Mouse (Mus musculus) MEL (cell line): ENCODE results near the gene Cltb. TPM values are rescaled to one million over a fixed set of nuclear protein-coding genes. Genes with fewer than 3 reads are reported as not detected.

Experiments
- DNase-seq: peaks from one replicate; pipeline ENCODE4 v3.0.0; 2011; ENCODE audit warnings: low read depth, low spot score
- H3K27ac ChIP-seq: 2 replicates; pipeline ENCODE4 v1.5.1; 2012; ENCODE audit warnings: low read depth, mild to moderate bottlenecking, control low read depth, low read length, moderate library complexity; ENCODE audit not compliant: control insufficient read depth
- H3K27me3 ChIP-seq, 2 experiments: fragments of 150-350 bp in 1 of 2; sonication (generic) in 1 of 2; 2 replicates each; pipeline ENCODE4 v1.6.1; 2012; ENCODE audit warnings: low read length in 2 of 2, mild to moderate bottlenecking in 2 of 2, improper control_type of control experiment in 1 of 2, moderate library complexity in 1 of 2; ENCODE audit not compliant: insufficient read depth in 2 of 2, control insufficient read depth in 1 of 2
- H3K36me3 ChIP-seq, 2 experiments: 2 replicates each; pipeline ENCODE4 v1.6.1; 2012 to 2014; ENCODE audit warnings: low read length in 2 of 2, improper control_type of control experiment in 1 of 2, inconsistent platforms in 1 of 2, mild to moderate bottlenecking in 1 of 2; ENCODE audit not compliant: insufficient read depth in 2 of 2, control insufficient read depth in 1 of 2
- H3K4me1 ChIP-seq, 2 experiments: fragments of 150-350 bp in 1 of 2; sonication (generic) in 1 of 2; 2 replicates each; pipeline ENCODE4 v1.6.1; 2012; ENCODE audit warnings: low read length in 2 of 2, improper control_type of control experiment in 1 of 2, mild to moderate bottlenecking in 1 of 2; ENCODE audit not compliant: insufficient read depth in 2 of 2, control insufficient read depth in 1 of 2
- H3K4me3 ChIP-seq, 2 experiments: fragments of 150-350 bp in 1 of 2; sonication (generic) in 1 of 2; 2 replicates each; pipeline ENCODE4 v1.5.1; 2012; ENCODE audit warnings: low read depth in 2 of 2, low read length in 2 of 2, mild to moderate bottlenecking in 2 of 2, moderate library complexity in 2 of 2, control low read depth in 1 of 2, improper control_type of control experiment in 1 of 2; ENCODE audit not compliant: control insufficient read depth in 1 of 2, insufficient read depth in 1 of 2
- H3K79me2 ChIP-seq: 2 replicates; pipeline ENCODE4 v1.6.1; 2012; ENCODE audit warnings: mild to moderate bottlenecking, low read length, moderate library complexity; ENCODE audit not compliant: control insufficient read depth, poor library complexity, insufficient read depth
- H3K9ac ChIP-seq: 2 replicates; pipeline ENCODE4 v1.6.1; 2012; ENCODE audit warnings: low read depth, mild to moderate bottlenecking, control low read depth, low read length, moderate library complexity; ENCODE audit not compliant: control insufficient read depth, poor library complexity, severe bottlenecking
- H3K9me3 ChIP-seq: fragments of 150-350 bp; sonication (generic); replicated peaks from 2 replicates; pipeline ENCODE4 v1.6.1; 2012; ENCODE audit warnings: mild to moderate bottlenecking, low read length, improper control_type of control experiment, moderate library complexity; ENCODE audit not compliant: insufficient read depth
- BHLHE40 ChIP-seq: IDR thresholded peaks from 2 replicates; pipeline ENCODE4 v1.6.1; 2012; ENCODE audit warnings: low read depth, mild to moderate bottlenecking, inconsistent platforms, low read length, improper control_type of control experiment, borderline replicate concordance
- CHD1 ChIP-seq: IDR thresholded peaks from 2 replicates; pipeline ENCODE4 v1.6.1; 2012; ENCODE audit warnings: low read depth, mild to moderate bottlenecking, inconsistent platforms, low read length, improper control_type of control experiment
- CHD2 ChIP-seq: IDR thresholded peaks from 2 replicates; pipeline ENCODE4 v1.6.1; 2011; ENCODE audit warnings: low read length, improper control_type of control experiment
- CTCF ChIP-seq, 3 experiments: IDR thresholded peaks in 2 of 3; conservative IDR thresholded peaks in 1 of 3; 2 replicates each; pipeline ENCODE4 v1.5.1; 2011 to 2012; ENCODE audit warnings: low read length in 3 of 3, low read depth in 2 of 3, mild to moderate bottlenecking in 2 of 3, improper control_type of control experiment in 1 of 3, inconsistent platforms in 1 of 3, mixed read lengths in 1 of 3, moderate library complexity in 1 of 3; ENCODE audit not compliant: control insufficient read depth in 1 of 3, insufficient read depth in 1 of 3, poor library complexity in 1 of 3, severe bottlenecking in 1 of 3
- E2F4 ChIP-seq: IDR thresholded peaks from 2 replicates; pipeline ENCODE4 v1.6.1; 2011; ENCODE audit warnings: low read depth, low read length, improper control_type of control experiment, borderline replicate concordance
- ELF1 ChIP-seq: IDR thresholded peaks from 2 replicates; pipeline ENCODE4 v1.6.1; 2014; ENCODE audit warnings: low read depth, mild to moderate bottlenecking, inconsistent platforms, low read length, improper control_type of control experiment, moderate library complexity
- EP300 ChIP-seq, 2 experiments: IDR thresholded peaks; 2 replicates each; pipeline ENCODE4 v1.6.1; 2011; ENCODE audit warnings: improper control_type of control experiment in 2 of 2, low read length in 2 of 2, low read depth in 1 of 2, mild to moderate bottlenecking in 1 of 2
- ETS1 ChIP-seq: IDR thresholded peaks from 2 replicates; pipeline ENCODE4 v1.6.1; 2012; ENCODE audit warnings: low read depth, mild to moderate bottlenecking, inconsistent platforms, low read length, improper control_type of control experiment, moderate library complexity
- GABPA ChIP-seq: IDR thresholded peaks from 2 replicates; pipeline ENCODE4 v1.6.1; 2012; ENCODE audit warnings: low read depth, mild to moderate bottlenecking, inconsistent platforms, low read length, improper control_type of control experiment, moderate library complexity
- GATA1 ChIP-seq: IDR thresholded peaks from 2 replicates; pipeline ENCODE4 v1.6.1; 2011; ENCODE audit warnings: low read depth, low read length, improper control_type of control experiment
- HCFC1 ChIP-seq: IDR thresholded peaks from 2 replicates; pipeline ENCODE4 v1.6.1; 2012; ENCODE audit warnings: low read depth, mild to moderate bottlenecking, inconsistent platforms, low read length, improper control_type of control experiment, moderate library complexity
- JUND ChIP-seq: IDR thresholded peaks from 2 replicates; pipeline ENCODE4 v1.6.1; 2011; ENCODE audit warnings: low read depth, mild to moderate bottlenecking, improper control_type of control experiment, low read length
- KAT2A ChIP-seq: conservative IDR thresholded peaks from 2 replicates; pipeline ENCODE4 v1.6.1; 2012; ENCODE audit warnings: low read depth, low read length, improper control_type of control experiment, inconsistent platforms
- MAFK ChIP-seq: IDR thresholded peaks from 2 replicates; pipeline ENCODE4 v1.6.1; 2011; ENCODE audit warnings: low read depth, mild to moderate bottlenecking, low read length, improper control_type of control experiment, borderline replicate concordance
- MAX ChIP-seq: IDR thresholded peaks from 2 replicates; pipeline ENCODE4 v1.6.1; 2011; ENCODE audit warnings: low read length, improper control_type of control experiment
- MEF2A ChIP-seq: IDR thresholded peaks from 2 replicates; pipeline ENCODE4 v1.6.1; 2014; ENCODE audit warnings: low read depth, mild to moderate bottlenecking, inconsistent platforms, low read length, improper control_type of control experiment; ENCODE audit not compliant: poor library complexity, insufficient replicate concordance, severe bottlenecking; ENCODE audit errors: extremely low read depth
- MXI1 ChIP-seq: IDR thresholded peaks from 2 replicates; pipeline ENCODE4 v1.6.1; 2011; ENCODE audit warnings: mild to moderate bottlenecking, low read depth, low read length, improper control_type of control experiment
- MYC ChIP-seq: IDR thresholded peaks from 2 replicates; pipeline ENCODE4 v1.6.1; 2011; ENCODE audit warnings: low read depth, mild to moderate bottlenecking, low read length, improper control_type of control experiment, moderate library complexity
- POLR2A ChIP-seq, 2 experiments: IDR thresholded peaks; 2 replicates each; pipeline ENCODE4 v1.6.1; 2011 to 2012; ENCODE audit warnings: low read length in 2 of 2, mild to moderate bottlenecking in 2 of 2, control low read depth in 1 of 2, improper control_type of control experiment in 1 of 2, low read depth in 1 of 2, moderate library complexity in 1 of 2; ENCODE audit not compliant: control insufficient read depth in 1 of 2, insufficient read depth in 1 of 2, poor library complexity in 1 of 2
- RAD21 ChIP-seq: IDR thresholded peaks from 2 replicates; pipeline ENCODE4 v1.6.1; 2011; ENCODE audit warnings: mild to moderate bottlenecking, low read depth, low read length, improper control_type of control experiment
- RCOR1 ChIP-seq: IDR thresholded peaks from 2 replicates; pipeline ENCODE4 v1.6.1; 2012; ENCODE audit warnings: low read depth, mild to moderate bottlenecking, inconsistent platforms, low read length, improper control_type of control experiment
- SIN3A ChIP-seq: IDR thresholded peaks from 2 replicates; pipeline ENCODE4 v1.6.1; 2012; ENCODE audit warnings: low read length, improper control_type of control experiment, inconsistent platforms
- TBP ChIP-seq: IDR thresholded peaks from 2 replicates; pipeline ENCODE4 v1.8.0; 2011; ENCODE audit warnings: low read depth, low read length, improper control_type of control experiment
- TCF12 ChIP-seq: IDR thresholded peaks from 2 replicates; pipeline ENCODE4 v1.6.1; 2014; ENCODE audit warnings: low read depth, mild to moderate bottlenecking, inconsistent platforms, low read length, improper control_type of control experiment, moderate library complexity
- UBTF ChIP-seq: IDR thresholded peaks from 2 replicates; pipeline ENCODE4 v1.6.1; 2012; ENCODE audit warnings: low read depth, mild to moderate bottlenecking, inconsistent platforms, low read length, improper control_type of control experiment, moderate library complexity, borderline replicate concordance; ENCODE audit not compliant: insufficient read depth
- USF1 ChIP-seq: IDR thresholded peaks from 2 replicates; pipeline ENCODE4 v1.6.1; 2014; ENCODE audit warnings: low read depth, mild to moderate bottlenecking, inconsistent platforms, low read length, improper control_type of control experiment, moderate library complexity
- USF2 ChIP-seq, 2 experiments: IDR thresholded peaks; 2 replicates each; pipeline ENCODE4 v1.6.1; 2011 to 2012; ENCODE audit warnings: improper control_type of control experiment in 2 of 2, low read length in 2 of 2, borderline replicate concordance in 1 of 2, inconsistent platforms in 1 of 2, low read depth in 1 of 2, mild to moderate bottlenecking in 1 of 2; ENCODE audit not compliant: insufficient read depth in 1 of 2
- ZC3H11A ChIP-seq: IDR thresholded peaks from 2 replicates; pipeline ENCODE4 v1.6.1; 2012; ENCODE audit warnings: low read depth, mild to moderate bottlenecking, inconsistent platforms, low read length, improper control_type of control experiment
- ZKSCAN1 ChIP-seq: IDR thresholded peaks from 2 replicates; pipeline ENCODE4 v1.6.1; 2012; ENCODE audit warnings: low read depth, mild to moderate bottlenecking, inconsistent platforms, low read length, improper control_type of control experiment, moderate library complexity
- polyA plus RNA-seq, 2 experiments: library from polyadenylated mRNA; stranded (reverse) in 1 of 2; unstranded in 1 of 2; fragments of >175 nt in 1 of 2; fragments of >200 nt in 1 of 2; gene quantifications; 2 replicates each; pipeline versions ENCODE4 v1.2.1 to v1.2.4; 2012; ENCODE audit warnings: low replicate concordance in 2 of 2, low read depth in 1 of 2; ENCODE audit not compliant: insufficient read length in 2 of 2, insufficient read depth in 1 of 2, missing spikeins in 1 of 2
- total RNA-seq: library from RNA; depleted of rRNA; stranded (reverse); fragments of 300-350 nt; gene quantifications from 2 replicates; pipeline ENCODE4 v1.2.3, GENCODE M21; 2012

Gene Cltb
- total and polyA plus RNA-seq, 3 experiments, result 23.5 to 59.9 TPM; not detected in 1

- Histone ChIP-seq H3K36me3 (peaks cover 0 to 11% of the 10 kb centered on the region in 2 experiments; a peak in 2 of 4 replicates), H3K79me2 (peaks cover 16% of the 10 kb centered on the region), H3K9ac (no peak overlapping the region), H3K9me3 (no peaks in the 10 kb centered on the region), H3K4me3 (no peak overlapping the region), H3K27ac (no peak overlapping the region), H3K27me3 (no peaks in the 10 kb centered on the region), H3K4me1 (peaks cover 0 to 13% of the 10 kb centered on the region in 2 experiments; a peak in 2 of 4 replicates)
- peak; percentile 29 for DNase-seq
- TF ChIP-seq MAFK, result no peak
- TF ChIP-seq SIN3A, result no peak
- no peak for TF ChIP-seq MYC
- no peak for TF ChIP-seq ZC3H11A
- no peak for TF ChIP-seq CHD2
- TF ChIP-seq CHD1, result no peak
- no peak for TF ChIP-seq ELF1
- TF ChIP-seq MEF2A, result no peak
- TF ChIP-seq UBTF, result no peak
- no peak for TF ChIP-seq USF2 (IDR thresholded peaks at IDR 0.05; ENCODE audit: borderline replicate concordance in 1 of 2, insufficient read depth in 1 of 2, low read depth in 1 of 2, low read length in 2 of 2)
- TF ChIP-seq ZKSCAN1, result no peak
- TF ChIP-seq TCF12, result no peak
- TF ChIP-seq ETS1, result no peak
- no peak for TF ChIP-seq POLR2A (IDR thresholded peaks at IDR 0.05; ENCODE audit: control insufficient read depth in 1 of 2, insufficient read depth in 1 of 2, low read depth in 1 of 2, low read length in 2 of 2, poor library complexity in 1 of 2)
- no peak for TF ChIP-seq JUND
- no peak for TF ChIP-seq E2F4
- no peak for TF ChIP-seq KAT2A
- TF ChIP-seq GABPA, result no peak
- no peak for TF ChIP-seq RAD21
Measured at GRCm38 (mm10) chr13:54568380-54568779, 42.8 kb downstream of the Cltb start.

DNA sequence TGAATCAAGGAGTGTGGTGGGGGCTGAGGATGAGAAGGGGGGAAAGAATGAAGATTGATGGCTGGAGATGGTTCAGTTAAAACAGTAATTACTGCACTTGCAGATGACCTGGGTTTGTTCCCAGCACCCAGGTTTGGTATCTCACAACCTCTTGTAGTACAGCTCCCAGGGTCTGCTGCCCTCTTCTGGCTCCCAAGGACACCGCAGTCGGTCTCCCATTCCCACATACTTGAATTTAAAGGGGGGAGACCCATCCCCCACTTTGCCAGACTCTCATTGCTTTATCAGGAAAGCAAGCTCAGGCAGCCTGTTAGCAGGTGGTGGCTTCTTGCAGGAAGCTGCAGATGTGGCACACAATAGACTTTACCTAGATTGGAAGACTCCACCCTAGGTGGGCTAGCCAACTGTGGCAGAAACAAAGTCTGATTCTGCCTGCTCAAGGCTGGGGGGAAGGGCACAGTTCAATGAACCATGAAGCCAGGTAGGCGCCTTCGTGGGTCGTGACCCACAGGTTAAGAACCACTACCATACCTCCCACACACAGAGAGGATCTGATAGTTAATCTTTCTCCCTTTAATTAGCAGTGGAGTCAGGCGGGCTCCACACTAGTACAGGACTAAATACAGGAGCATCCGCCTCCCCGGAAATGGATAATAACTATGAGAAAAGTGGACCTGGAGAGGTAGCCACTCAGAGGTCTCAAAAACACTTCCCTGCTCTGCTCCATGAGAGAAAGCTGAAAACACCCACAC is 45.4 kb downstream of the Cltb start:
- Histone ChIP-seq H3K27me3 (no peaks in the 10 kb centered on the region), H3K27ac (peak overlapping the region; percentile 71), H3K9ac (peak overlapping the region; percentile 66), H3K36me3 (peaks cover 0 to 11% of the 10 kb centered on the region in 2 experiments; a peak in 2 of 4 replicates), H3K79me2 (peaks cover 20% of the 10 kb centered on the region), H3K9me3 (no peaks in the 10 kb centered on the region), H3K4me1 (peaks cover 0 to 13% of the 10 kb centered on the region in 2 experiments; a peak in 2 of 4 replicates), H3K4me3 (peak overlapping the region; percentile 61 to 73)
- peak; percentile 85 for DNase-seq
- TF ChIP-seq POLR2A (IDR thresholded peaks at IDR 0.05; ENCODE audit: control insufficient read depth in 1 of 2, insufficient read depth in 1 of 2, low read depth in 1 of 2, low read length in 2 of 2, poor library complexity in 1 of 2) (no peak), RCOR1 (no peak), EP300 (IDR thresholded peaks at IDR 0.05; ENCODE audit: low read depth in 1 of 2, low read length in 2 of 2) (peak in 1 of 2 experiments; percentile 28; a peak in 1 of 4 replicates), MAX (no peak), MEF2A (no peak), HCFC1 (no peak), MXI1 (no peak; the same call in 1 of the 2 replicates), CTCF (IDR thresholded peaks at IDR 0.05 in 2 of 3, conservative IDR thresholded peaks at IDR 0.05 in 1 of 3; ENCODE audit: control insufficient read depth in 1 of 3, insufficient read depth in 1 of 3, low read depth in 2 of 3, low read length in 3 of 3, poor library complexity in 1 of 3, severe bottlenecking in 1 of 3) (peak; percentile 59 to 76 (median 65)), ZKSCAN1 (no peak), UBTF (no peak), USF1 (no peak), MAFK (no peak), TBP (0 out of 2 replicates have a peak, but pooled peaks have one; percentile 22), BHLHE40 (no peak), GATA1 (no peak), RAD21 (no peak; the same call in 1 of the 2 replicates)
